Mouse (Mus musculus) embryonic facial prominence, embryonic 13.5 days (tissue): Measurements from ENCODE around the gene Nsfl1c. TPM values are rescaled to one million over a fixed set of nuclear protein-coding genes. Genes with fewer than 3 reads are reported as not detected.

ENCODE experiments used
- ATAC-seq: fragments of 200-750 bp; cut with Nextera tagmentation; 2 replicates; pipeline ENCODE4 v1.8.0; 2017; ENCODE audit warnings: low read depth; ENCODE audit not compliant: insufficient number of reproducible peaks, insufficient read depth, low FRiP score, low TSS enrichment
- H3K27ac ChIP-seq: fragments of 300-500 bp; sonication (generic); 2 replicates; pipeline ENCODE4 v1.5.1; 2015; ENCODE audit warnings: moderate library complexity, mild to moderate bottlenecking, inconsistent platforms
- H3K27me3 ChIP-seq: fragments of 300-500 bp; sonication (generic); 2 replicates; pipeline ENCODE4 v1.6.1; 2015; ENCODE audit warnings: mild to moderate bottlenecking, inconsistent platforms
- H3K36me3 ChIP-seq: fragments of 300-500 bp; sonication (generic); 2 replicates; pipeline ENCODE4 v1.6.1; 2015; ENCODE audit warnings: mild to moderate bottlenecking, inconsistent platforms
- H3K4me1 ChIP-seq: fragments of 300-500 bp; sonication (generic); 2 replicates; pipeline ENCODE4 v1.6.1; 2015; ENCODE audit warnings: inconsistent platforms
- H3K4me2 ChIP-seq: fragments of 300-500 bp; sonication (generic); 2 replicates; pipeline ENCODE4 v1.6.1; 2015; ENCODE audit warnings: moderate library complexity, mild to moderate bottlenecking, inconsistent platforms
- H3K4me3 ChIP-seq: fragments of 300-500 bp; sonication (generic); 2 replicates; pipeline ENCODE4 v1.5.1; 2015; ENCODE audit warnings: mild to moderate bottlenecking, inconsistent platforms
- H3K9ac ChIP-seq: fragments of 300-500 bp; sonication (generic); 2 replicates; pipeline ENCODE4 v1.6.1; 2015; ENCODE audit warnings: mild to moderate bottlenecking, inconsistent platforms
- H3K9me3 ChIP-seq: fragments of 300-500 bp; sonication (generic); 2 replicates; pipeline ENCODE4 v1.6.1; 2016; ENCODE audit warnings: inconsistent platforms
- WGBS: fragments of 180-500 bp; shearing (Covaris S2); methylation state at CpG from one replicate; pipeline ENCODE4 v1.1.7; 2015; ENCODE audit warnings: mixed read lengths; 5-methylcytosine and 5-hydroxymethylcytosine counted together
- polyA plus RNA-seq: library from polyadenylated mRNA; unstranded; fragments of >200 nt; fragmentation: Nextera tagmentation; extraction: Ambion mirVana; gene quantifications from 2 replicates; pipeline ENCODE4 v1.2.1, GENCODE M21; 2015

Gene Nsfl1c
- polyA plus RNA-seq, 1 experiment from 2014 or later = 287 TPM

GRCm38 (mm10) chr2:151546571-151546970, 52.6 kb downstream of the Nsfl1c start:
- H3K4me3 ChIP-seq = no peak overlapping the region
- no peak for ATAC-seq
- H3K27me3 ChIP-seq = no peaks in the 10 kb centered on the region
- peaks cover 28% of the 10 kb centered on the region for H3K4me1 ChIP-seq
- no peaks in the 10 kb centered on the region for H3K9me3 ChIP-seq
- no peak overlapping the region for H3K27ac ChIP-seq
- 87% methylated on average over 4 of the region's 4 CpGs for WGBS
- no peak overlapping the region for H3K4me2 ChIP-seq
- H3K36me3 ChIP-seq = peaks cover 66% of the 10 kb centered on the region
- H3K9ac ChIP-seq = no peak overlapping the region

GRCm38 (mm10) chr2:151549615-151550121, 55.7 kb downstream of the Nsfl1c start:
- no peak overlapping the region for H3K27ac ChIP-seq

More at GRCm38 (mm10) chr2:151549615-151550121, 55.7 kb downstream of the Nsfl1c start:
- Histone ChIP-seq H3K4me3 (no peak overlapping the region), H3K27me3 (no peaks in the 10 kb centered on the region), H3K36me3 (peaks cover 90% of the 10 kb centered on the region), H3K4me1 (peaks cover 10% of the 10 kb centered on the region), H3K9me3 (no peaks in the 10 kb centered on the region), H3K9ac (no peak overlapping the region), H3K4me2 (no peak overlapping the region)
- no peak for ATAC-seq
- 86% methylated on average over 3 of the region's 3 CpGs for WGBS

Other genes starting within 250 kb of the Nsfl1c start
- gene 4921509C19Rik, start 18.0 kb upstream of the Nsfl1c start, polyA plus RNA-seq = not detected in 2 replicates
- 479 and 483 TPM in 2 replicates for gene Fkbp1a, start 48.3 kb downstream of the Nsfl1c start, polyA plus RNA-seq
- 1.1 and 1.2 TPM in 2 replicates for gene Sdcbp2, start 78.4 kb downstream of the Nsfl1c start, polyA plus RNA-seq
- 0.60 and 0.62 TPM in 2 replicates for gene Snph, start 138.4 kb downstream of the Nsfl1c start, polyA plus RNA-seq
- gene Rad21l, start 174.4 kb downstream of the Nsfl1c start, polyA plus RNA-seq = not detected in 2 replicates
- gene Tmem74b, start 207.8 kb downstream of the Nsfl1c start, polyA plus RNA-seq = 3.1 and 4.3 TPM in 2 replicates